In the genomic region with DNA sequence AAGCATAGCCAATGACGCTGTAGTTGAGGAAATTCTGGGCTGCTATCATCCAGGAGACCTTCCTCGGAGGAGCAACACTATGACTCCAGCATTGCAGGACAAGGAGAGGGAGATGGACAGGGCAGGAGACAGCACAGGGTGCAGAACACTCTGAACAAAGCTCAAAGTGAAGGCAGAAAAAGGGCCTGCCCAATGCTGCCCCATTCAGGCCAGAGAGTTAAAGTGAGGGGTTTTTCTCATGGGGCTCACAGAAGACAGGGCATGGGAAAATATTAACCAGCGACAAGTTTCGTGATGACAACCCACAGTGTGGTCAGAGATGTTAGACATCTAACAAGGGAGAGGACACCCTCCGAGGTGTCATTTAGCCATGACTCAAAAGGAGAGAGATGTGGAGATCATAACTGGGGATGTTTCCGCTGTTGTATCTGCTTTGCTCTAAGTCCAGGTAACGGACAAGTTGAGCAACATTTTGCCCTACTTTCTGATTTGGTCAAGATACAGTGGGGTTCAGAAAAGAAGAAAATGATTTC, we compare ENCODE assay signal across 31 mouse cellular contexts. TPM values are rescaled to one million over a fixed set of nuclear protein-coding genes. Genes with fewer than 3 reads are reported as not detected.
"Had no signal": no experiment of that assay in that cellular context is flagged by ENCODE, and none has a peak within 500 bp of the region (broad histone marks: within the 10 kb centered on the region; RNA-seq: fewer than 3 reads in every experiment).

No protein-coding gene starts in this region.

- H3K27ac ChIP-seq: gastrocnemius, adult 2 months; heart, embryonic 10.5 days; hindbrain, embryonic 10.5 days; hindbrain, embryonic 12.5 days; hindbrain, embryonic 14.5 days; intestine, embryonic 15.5 days; layer of hippocampus, adult 2 months; limb, embryonic 13.5 days; limb, embryonic 15.5 days; liver, embryonic 12.5 days; liver, embryonic 14.5 days had no signal

- H3K9ac ChIP-seq: heart, embryonic 12.5 days; hindbrain, embryonic 12.5 days; hindbrain, embryonic 14.5 days; intestine, embryonic 15.5 days; limb, embryonic 13.5 days; limb, embryonic 15.5 days; liver, embryonic 12.5 days; liver, embryonic 14.5 days had no signal

- H3K36me3 ChIP-seq: heart, embryonic 10.5 days; heart, embryonic 12.5 days; hindbrain, embryonic 10.5 days; hindbrain, embryonic 12.5 days; intestine, embryonic 15.5 days; limb, embryonic 13.5 days; limb, embryonic 15.5 days; liver, embryonic 12.5 days had no signal

- ATAC-seq: hindbrain, embryonic 16.5 days; intestine, embryonic 15.5 days; intestine, postnatal 0 days; liver, embryonic 12.5 days had no signal

- H3K27me3 ChIP-seq: heart, embryonic 12.5 days; intestine, embryonic 15.5 days had no signal

- DNase-seq: gastrocnemius, adult 2 months; gastrocnemius, postnatal 10 days; gastrocnemius, postnatal 25 days; heart, adult 18-20 months; heart, postnatal 10 days; heart, postnatal 4 days; kidney, adult 18-20 months; kidney, adult 8-10 months; kidney, postnatal 10 days; kidney, postnatal 25 days; kidney, postnatal 4 days; layer of hippocampus, postnatal 36 days; left cerebral cortex, postnatal 4 days had no signal

- H3K4me3 ChIP-seq: gastrocnemius, adult 2 months; heart, embryonic 10.5 days; heart, embryonic 12.5 days; hindbrain, embryonic 10.5 days; hindbrain, embryonic 12.5 days; intestine, embryonic 15.5 days; layer of hippocampus, adult 2 months; limb, embryonic 13.5 days; limb, embryonic 15.5 days; liver, embryonic 12.5 days had no signal

- H3K4me1 ChIP-seq: heart, embryonic 10.5 days; heart, embryonic 12.5 days; hindbrain, embryonic 10.5 days; hindbrain, embryonic 12.5 days; intestine, embryonic 15.5 days; limb, embryonic 13.5 days; limb, embryonic 15.5 days; liver, embryonic 12.5 days had no signal

RNA-seq across cellular contexts. Expression of a gene that starts 48.2 kb away (rescaled TPM):
- total RNA-seq: liver, adult 2 months had no signal
- polyA plus RNA-seq: heart, embryonic 10.5 days; heart, embryonic 12.5 days; hindbrain, embryonic 10.5 days; hindbrain, embryonic 14.5 days; kidney, embryonic 14.5 days; kidney, embryonic 16.5 days; limb, embryonic 11.5 days; liver, adult 2 months; liver, embryonic 12.5 days; liver, embryonic 14.5 days; liver, embryonic 16.5 days had no signal
